Mouse (Mus musculus) midbrain, embryonic 15.5 days (tissue): Measurements from ENCODE around the gene Vash1. TPM values are rescaled to one million over a fixed set of nuclear protein-coding genes. Genes with fewer than 3 reads are reported as not detected.

ENCODE experiments used
- ATAC-seq: fragments of 200-750 bp; cut with Nextera tagmentation; replicated peaks from 2 replicates; pipeline ENCODE4 v1.8.0; 2017; ENCODE audit warnings: moderate TSS enrichment
- H3K27ac ChIP-seq: fragments of 300-500 bp; sonication (generic); 2 replicates; pipeline ENCODE4 v1.5.1; 2015; ENCODE audit warnings: mild to moderate bottlenecking, inconsistent platforms
- H3K27me3 ChIP-seq: fragments of 300-500 bp; sonication (generic); replicated peaks from 2 replicates; pipeline ENCODE4 v1.6.1; 2015; ENCODE audit warnings: inconsistent platforms
- H3K36me3 ChIP-seq: fragments of 300-500 bp; sonication (generic); replicated peaks from 2 replicates; pipeline ENCODE4 v1.6.1; 2015; ENCODE audit warnings: inconsistent platforms
- H3K4me1 ChIP-seq: fragments of 300-500 bp; sonication (generic); 2 replicates; pipeline ENCODE4 v1.6.1; 2015; ENCODE audit warnings: inconsistent platforms
- H3K4me2 ChIP-seq: fragments of 300-500 bp; sonication (generic); 2 replicates; pipeline ENCODE4 v1.6.1; 2015; ENCODE audit warnings: inconsistent platforms, mild to moderate bottlenecking, moderate library complexity
- H3K4me3 ChIP-seq: fragments of 300-500 bp; sonication (generic); 2 replicates; pipeline ENCODE4 v1.5.1; 2015; ENCODE audit warnings: mild to moderate bottlenecking, inconsistent platforms
- H3K9ac ChIP-seq: fragments of 300-500 bp; sonication (generic); 2 replicates; pipeline ENCODE4 v1.6.1; 2015; ENCODE audit warnings: mild to moderate bottlenecking, inconsistent platforms
- H3K9me3 ChIP-seq: fragments of 300-500 bp; sonication (generic); 2 replicates; pipeline ENCODE4 v1.6.1; 2016; ENCODE audit warnings: inconsistent platforms
- WGBS: fragments of 180-500 bp; shearing (Covaris S2); methylation state at CpG from one replicate; pipeline ENCODE4 v1.1.7; 2015; ENCODE audit warnings: mixed read lengths; 5-methylcytosine and 5-hydroxymethylcytosine counted together
- polyA plus RNA-seq: library from polyadenylated mRNA; unstranded; fragments of >200 nt; fragmentation: Nextera tagmentation; extraction: Ambion mirVana; gene quantifications from 2 replicates; pipeline ENCODE4 v1.2.1, GENCODE M21; 2015

The Vash1 gene
- polyA plus RNA-seq, 1 experiment from 2014 or later = 41.6 TPM

GRCm38 (mm10) chr12:86700927-86701310 lies 22.4 kb downstream of the Vash1 start:
- Histone ChIP-seq H3K9me3 (no peaks in the 10 kb centered on the region), H3K4me1 (peaks cover 12% of the 10 kb centered on the region), H3K9ac (no peak overlapping the region), H3K4me3 (no peak overlapping the region), H3K27me3 (no peaks in the 10 kb centered on the region), H3K36me3 (peaks cover 6% of the 10 kb centered on the region), H3K4me2 (no peak overlapping the region), H3K27ac (peak overlapping the region; percentile 35)
- 62% methylated on average over 4 of the region's 4 CpGs for WGBS
- no peak for ATAC-seq

- no peak overlapping the region for H3K27ac ChIP-seq
- H3K4me2 ChIP-seq = no peak overlapping the region
- WGBS = 94% methylated on average over 4 of the region's 4 CpGs
Observed at GRCm38 (mm10) chr12:86701491-86701890, 23.0 kb downstream of the Vash1 start.

GRCm38 (mm10) chr12:86702690-86703089 lies 24.2 kb downstream of the Vash1 start:
- peaks cover 12% of the 10 kb centered on the region for H3K4me1 ChIP-seq
- no peaks in the 10 kb centered on the region for H3K27me3 ChIP-seq
- no peak overlapping the region for H3K4me2 ChIP-seq
- H3K4me3 ChIP-seq = no peak overlapping the region
- H3K9me3 ChIP-seq = no peaks in the 10 kb centered on the region
- no peak overlapping the region for H3K9ac ChIP-seq
- no peak for ATAC-seq
- WGBS = 88% methylated on average over 3 of the region's 3 CpGs
- H3K36me3 ChIP-seq = no peaks in the 10 kb centered on the region
- H3K27ac ChIP-seq = no peak overlapping the region

More at GRCm38 (mm10) chr12:86701491-86701890, 23.0 kb downstream of the Vash1 start:
- Histone ChIP-seq H3K27me3 (no peaks in the 10 kb centered on the region), H3K9ac (no peak overlapping the region), H3K36me3 (no peaks in the 10 kb centered on the region), H3K9me3 (no peaks in the 10 kb centered on the region), H3K4me3 (no peak overlapping the region), H3K4me1 (peaks cover 12% of the 10 kb centered on the region)
- no peak for ATAC-seq

- H3K4me1 ChIP-seq = no peaks in the 10 kb centered on the region; the same call in 1 of the 2 replicates
- no peak overlapping the region for H3K27ac ChIP-seq
- WGBS = 79% methylated on average over 5 of the region's 5 CpGs
- no peak overlapping the region for H3K4me3 ChIP-seq
- no peaks in the 10 kb centered on the region for H3K27me3 ChIP-seq
- no peaks in the 10 kb centered on the region for H3K9me3 ChIP-seq
- no peak overlapping the region for H3K9ac ChIP-seq
- H3K36me3 ChIP-seq = no peaks in the 10 kb centered on the region
- ATAC-seq = no peak
- no peak overlapping the region for H3K4me2 ChIP-seq
Observed at GRCm38 (mm10) chr12:86705843-86706242, 27.3 kb downstream of the Vash1 start.

- ATAC-seq = no peak
- H3K27me3 ChIP-seq = no peaks in the 10 kb centered on the region
- no peak overlapping the region for H3K4me3 ChIP-seq
- H3K36me3 ChIP-seq = no peaks in the 10 kb centered on the region
- 78% methylated on average over 5 of the region's 5 CpGs for WGBS
- H3K4me2 ChIP-seq = no peak overlapping the region
- H3K9ac ChIP-seq = no peak overlapping the region
- no peak overlapping the region for H3K27ac ChIP-seq
- H3K9me3 ChIP-seq = no peaks in the 10 kb centered on the region
- H3K4me1 ChIP-seq = no peaks in the 10 kb centered on the region
Observed at GRCm38 (mm10) chr12:86714026-86714425, 35.5 kb downstream of the Vash1 start.

- no peak overlapping the region for H3K4me2 ChIP-seq
- no peaks in the 10 kb centered on the region for H3K27me3 ChIP-seq
- H3K9ac ChIP-seq = no peak overlapping the region
- H3K36me3 ChIP-seq = no peaks in the 10 kb centered on the region
- H3K4me1 ChIP-seq = no peaks in the 10 kb centered on the region
- ATAC-seq = no peak; the same call in 1 of the 2 replicates
- no peak overlapping the region for H3K27ac ChIP-seq
- WGBS = 45% methylated on average over 5 of the region's 5 CpGs
- H3K4me3 ChIP-seq = no peak overlapping the region
- no peaks in the 10 kb centered on the region for H3K9me3 ChIP-seq
Observed at GRCm38 (mm10) chr12:86715401-86715800, 36.9 kb downstream of the Vash1 start.

GRCm38 (mm10) chr12:86716962-86717361 lies 38.5 kb downstream of the Vash1 start:
- Histone ChIP-seq H3K9ac (no peak overlapping the region), H3K27me3 (no peaks in the 10 kb centered on the region), H3K9me3 (no peaks in the 10 kb centered on the region), H3K36me3 (no peaks in the 10 kb centered on the region), H3K4me2 (no peak overlapping the region), H3K4me3 (no peak overlapping the region), H3K27ac (no peak overlapping the region), H3K4me1 (no peaks in the 10 kb centered on the region)
- 92% methylated on average over 11 of the region's 11 CpGs for WGBS
- ATAC-seq = no peak

GRCm38 (mm10) chr12:86719961-86720639 lies 41.6 kb downstream of the Vash1 start:
- Histone ChIP-seq H3K36me3 (no peaks in the 10 kb centered on the region), H3K27ac (no peak overlapping the region)
- 88% methylated on average over 18 of the region's 18 CpGs for WGBS

GRCm38 (mm10) chr12:86721453-86721852 lies 43.0 kb downstream of the Vash1 start:
- no peak for ATAC-seq
- Histone ChIP-seq H3K4me3 (no peak overlapping the region), H3K4me2 (no peak overlapping the region), H3K27ac (no peak overlapping the region), H3K9me3 (no peaks in the 10 kb centered on the region), H3K4me1 (peaks cover 10% of the 10 kb centered on the region), H3K27me3 (no peaks in the 10 kb centered on the region), H3K36me3 (no peaks in the 10 kb centered on the region), H3K9ac (no peak overlapping the region)
- whole genome bisulfite sequencing = 86% methylated on average over 5 of the region's 5 CpGs

More at GRCm38 (mm10) chr12:86719961-86720639, 41.6 kb downstream of the Vash1 start:
- ATAC-seq = no peak
- no peaks in the 10 kb centered on the region for H3K27me3 ChIP-seq
- peaks cover 4% of the 10 kb centered on the region for H3K4me1 ChIP-seq
- H3K9me3 ChIP-seq = no peaks in the 10 kb centered on the region
- no peak overlapping the region for H3K4me3 ChIP-seq
- H3K9ac ChIP-seq = no peak overlapping the region
- no peak overlapping the region for H3K4me2 ChIP-seq

GRCm38 (mm10) chr12:86724300-86724699 lies 45.8 kb downstream of the Vash1 start:
- no peak for ATAC-seq
- no peaks in the 10 kb centered on the region for H3K9me3 ChIP-seq
- no peaks in the 10 kb centered on the region for H3K27me3 ChIP-seq
- no peak overlapping the region for H3K9ac ChIP-seq
- no peak overlapping the region for H3K27ac ChIP-seq
- no peak overlapping the region for H3K4me2 ChIP-seq
- H3K4me3 ChIP-seq = no peak overlapping the region
- peaks cover 10% of the 10 kb centered on the region for H3K4me1 ChIP-seq
- H3K36me3 ChIP-seq = no peaks in the 10 kb centered on the region
- WGBS = 68% methylated on average over 2 of the region's 2 CpGs

- Histone ChIP-seq H3K4me2 (peak overlapping the region; percentile 90), H3K27ac (peak overlapping the region; percentile 81), H3K4me3 (peak overlapping the region; percentile 88), H3K9ac (peak overlapping the region; percentile 81), H3K27me3 (no peaks in the 10 kb centered on the region), H3K9me3 (no peaks in the 10 kb centered on the region), H3K36me3 (no peaks in the 10 kb centered on the region), H3K4me1 (peaks cover 10% of the 10 kb centered on the region)
- ATAC-seq = peak; percentile 71
- WGBS = 0% methylated on average over 19 of the region's 19 CpGs
Observed at GRCm38 (mm10) chr12:86725706-86726105, 47.2 kb downstream of the Vash1 start.

GRCm38 (mm10) chr12:86726120-86726640 lies 47.7 kb downstream of the Vash1 start, which contains the start of gene Angel1:
Gene Angel1, minus strand, starts transcription at chr12:86726460.
- Histone ChIP-seq H3K4me1 (peaks cover 10% of the 10 kb centered on the region), H3K27me3 (no peaks in the 10 kb centered on the region), H3K36me3 (no peaks in the 10 kb centered on the region), H3K9ac (peak within 1 kb of the TSS; percentile 81), H3K4me2 (peak within 1 kb of the TSS; percentile 90), H3K4me3 (peak within 1 kb of the TSS; percentile 88), H3K9me3 (no peaks in the 10 kb centered on the region), H3K27ac (peak within 1 kb of the TSS; percentile 81)
- ATAC-seq = peak; percentile 99
- under 1% methylated on average over 44 of the region's 44 CpGs for WGBS

- 84% methylated on average over 8 of the region's 8 CpGs for WGBS
- ATAC-seq = no peak
- H3K4me2 ChIP-seq = no peak within 1 kb of the TSS
- no peak within 1 kb of the TSS for H3K27ac ChIP-seq
- no peaks in the 10 kb centered on the region for H3K4me1 ChIP-seq
- no peaks in the 10 kb centered on the region for H3K36me3 ChIP-seq
- H3K27me3 ChIP-seq = no peaks in the 10 kb centered on the region
- no peak within 1 kb of the TSS for H3K4me3 ChIP-seq
- H3K9ac ChIP-seq = no peak within 1 kb of the TSS
- H3K9me3 ChIP-seq = no peaks in the 10 kb centered on the region
Observed at GRCm38 (mm10) chr12:86734319-86734810, 55.9 kb downstream of the Vash1 start, which contains the start of gene Lrrc74a. Gene Lrrc74a, plus strand, starts transcription at chr12:86734369.
